Mouse (Mus musculus) small intestine, adult 2 months (tissue): Measurements from ENCODE around the gene Tep1.

Experiments used
- CTCF ChIP-seq: fragments of 200-500 bp; IDR thresholded peaks from 2 replicates; pipeline ENCODE4 v1.5.1; 2012; ENCODE audit warnings: low read depth, mild to moderate bottlenecking, control low read depth, inconsistent platforms, low read length, moderate library complexity, mixed read lengths; ENCODE audit not compliant: insufficient replicate concordance, insufficient read length; ENCODE audit errors: extremely low read depth
- POLR2A ChIP-seq: fragments of 200-500 bp; IDR thresholded peaks from 2 replicates; pipeline ENCODE4 v1.6.1; 2012; ENCODE audit warnings: low read depth, mild to moderate bottlenecking, control low read depth, inconsistent platforms, low read length, moderate library complexity

DNA sequence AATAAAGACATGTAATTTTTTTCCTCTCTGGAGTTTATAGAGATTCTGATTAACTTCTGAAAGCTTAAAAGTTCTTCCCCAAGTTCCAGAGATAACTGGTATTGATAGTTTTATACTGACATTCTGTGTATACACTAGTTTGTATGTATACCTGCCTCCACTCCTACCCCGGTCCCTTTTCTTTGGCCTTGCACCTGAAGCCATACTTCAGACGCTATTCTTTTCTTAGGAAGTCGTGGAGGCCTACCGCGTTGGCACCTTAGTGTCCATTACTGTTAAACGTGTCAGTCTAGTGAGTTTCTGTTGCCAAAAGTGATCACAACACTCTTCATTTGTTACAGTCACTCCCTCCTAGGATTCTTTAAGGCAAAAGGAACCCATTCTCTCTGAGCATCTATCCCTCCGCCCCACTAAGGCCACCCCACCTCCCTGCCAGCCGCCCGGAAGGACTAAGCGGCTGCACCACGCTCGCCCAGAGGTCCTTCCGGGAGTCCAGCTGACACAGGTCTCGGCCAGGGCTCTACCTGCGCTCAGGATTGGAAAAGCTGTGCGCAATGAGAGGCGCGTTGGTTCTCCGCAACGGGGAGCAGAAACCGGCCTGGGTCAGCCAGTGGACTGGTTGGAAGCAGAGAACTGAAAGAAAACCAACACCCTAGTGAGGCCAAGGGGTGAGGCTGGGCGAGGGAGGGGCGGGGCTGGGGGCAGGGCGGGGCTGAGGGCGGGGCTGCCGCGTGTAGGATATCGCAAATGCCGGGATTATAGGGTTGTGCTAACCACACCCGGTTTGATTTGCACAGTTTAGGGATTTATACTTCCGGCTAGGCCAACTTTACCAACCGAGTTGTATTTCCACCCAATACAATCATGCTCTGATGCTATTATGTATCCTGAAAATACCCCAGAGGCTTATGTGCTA lies at the start of gene Tep1:
- no peak for TF ChIP-seq CTCF
- TF ChIP-seq POLR2A = peak; percentile 84; the same call in 1 of the 2 replicates
